Mouse (Mus musculus) CH12.LX (cell line): Measurements from ENCODE around the gene Dio1.

Experiments used
- CHD2 ChIP-seq: IDR thresholded peaks from 2 replicates; pipeline ENCODE4 v1.6.1; 2011; ENCODE audit warnings: low read length, improper control_type of control experiment
- CTCF ChIP-seq, 2 experiments: IDR thresholded peaks in 1 of 2; conservative IDR thresholded peaks in 1 of 2; 2 replicates each; pipeline ENCODE4 v1.5.1; 2011 to 2012; ENCODE audit warnings: low read depth in 2 of 2, low read length in 2 of 2, improper control_type of control experiment in 1 of 2, inconsistent platforms in 1 of 2, mild to moderate bottlenecking in 1 of 2, moderate library complexity in 1 of 2
- E2F4 ChIP-seq: IDR thresholded peaks from 2 replicates; pipeline ENCODE4 v1.6.1; 2011; ENCODE audit warnings: low read depth, low read length, improper control_type of control experiment; ENCODE audit not compliant: insufficient replicate concordance
- EP300 ChIP-seq: IDR thresholded peaks from 2 replicates; pipeline ENCODE4 v1.6.1; 2011; ENCODE audit warnings: low read length, improper control_type of control experiment
- ETS1 ChIP-seq: conservative IDR thresholded peaks from 2 replicates; pipeline ENCODE4 v1.6.1; 2012; ENCODE audit warnings: low read depth, mild to moderate bottlenecking, inconsistent platforms, low read length, improper control_type of control experiment, moderate library complexity
- GABPA ChIP-seq: IDR thresholded peaks from 2 replicates; pipeline ENCODE4 v1.6.1; 2012; ENCODE audit warnings: low read depth, low read length, improper control_type of control experiment, inconsistent platforms; ENCODE audit not compliant: insufficient replicate concordance
- HCFC1 ChIP-seq: IDR thresholded peaks from 2 replicates; pipeline ENCODE4 v1.6.1; 2012; ENCODE audit warnings: low read depth, mild to moderate bottlenecking, inconsistent platforms, low read length, improper control_type of control experiment
- MAX ChIP-seq: IDR thresholded peaks from 2 replicates; pipeline ENCODE4 v1.6.1; 2011; ENCODE audit warnings: low read length, improper control_type of control experiment
- MYC ChIP-seq: IDR thresholded peaks from 2 replicates; pipeline ENCODE4 v1.6.1; 2011; ENCODE audit warnings: low read depth, mild to moderate bottlenecking, improper control_type of control experiment, low read length
- POLR2A ChIP-seq: IDR thresholded peaks from 2 replicates; pipeline ENCODE4 v1.6.1; 2011; ENCODE audit warnings: low read depth, mild to moderate bottlenecking, improper control_type of control experiment, low read length
- USF1 ChIP-seq: IDR thresholded peaks from 2 replicates; pipeline ENCODE4 v1.6.1; 2014; ENCODE audit warnings: low read depth, mild to moderate bottlenecking, inconsistent platforms, low read length, improper control_type of control experiment
- USF2 ChIP-seq: conservative IDR thresholded peaks from 2 replicates; pipeline ENCODE4 v1.6.1; 2011; ENCODE audit warnings: low read depth, low read length, improper control_type of control experiment
- ZKSCAN1 ChIP-seq: IDR thresholded peaks from 2 replicates; pipeline ENCODE4 v1.6.1; 2012; ENCODE audit warnings: low read depth, inconsistent platforms, low read length, improper control_type of control experiment, borderline replicate concordance

GRCm38 (mm10) chr4:107354126-107354525 lies 47.2 kb upstream of the Dio1 start:
- no peak for TF ChIP-seq POLR2A
- TF ChIP-seq CHD2 = no peak
- TF ChIP-seq HCFC1 = no peak
- TF ChIP-seq GABPA = no peak
- no peak for TF ChIP-seq MAX
- TF ChIP-seq CTCF (conservative IDR thresholded peaks at IDR 0.05 in 1 of 2, IDR thresholded peaks at IDR 0.05 in 1 of 2; ENCODE audit: low read depth in 2 of 2, low read length in 2 of 2) = no peak
- no peak for TF ChIP-seq MYC
- TF ChIP-seq EP300 = no peak
- TF ChIP-seq USF2 = no peak
- no peak for TF ChIP-seq ETS1
- TF ChIP-seq E2F4 = no peak
- no peak for TF ChIP-seq ZKSCAN1
- TF ChIP-seq USF1 = no peak
